Mouse (Mus musculus) frontal cortex, adult 2 months (tissue): ENCODE data around the gene Col13a1. TPM values are rescaled to one million over a fixed set of nuclear protein-coding genes. Genes with fewer than 3 reads are reported as not detected.

Source experiments
- DNase-seq, 2 experiments: peaks; one replicate each; pipeline ENCODE4 v3.0.0; 2022; ENCODE audit warnings: low spot score in 1 of 2; ENCODE audit errors: extremely low spot score in 1 of 2
- polyA plus RNA-seq: library from polyadenylated mRNA; depleted of rRNA; stranded (reverse); fragments of >200 nt; gene quantifications from 2 replicates; pipeline ENCODE4 v1.2.3, GENCODE M21; 2012

The Col13a1 gene
- polyA plus RNA-seq, 1 experiment: 1.3 TPM

- DNase-seq: no peak
These were observed 6.9 kb downstream of the Col13a1 start for GRCm38 (mm10) chr10:61972041-61972440.

GRCm38 (mm10) chr10:61968003-61968553 lies 10.8 kb downstream of the Col13a1 start:
- no peak for DNase-seq

DNA sequence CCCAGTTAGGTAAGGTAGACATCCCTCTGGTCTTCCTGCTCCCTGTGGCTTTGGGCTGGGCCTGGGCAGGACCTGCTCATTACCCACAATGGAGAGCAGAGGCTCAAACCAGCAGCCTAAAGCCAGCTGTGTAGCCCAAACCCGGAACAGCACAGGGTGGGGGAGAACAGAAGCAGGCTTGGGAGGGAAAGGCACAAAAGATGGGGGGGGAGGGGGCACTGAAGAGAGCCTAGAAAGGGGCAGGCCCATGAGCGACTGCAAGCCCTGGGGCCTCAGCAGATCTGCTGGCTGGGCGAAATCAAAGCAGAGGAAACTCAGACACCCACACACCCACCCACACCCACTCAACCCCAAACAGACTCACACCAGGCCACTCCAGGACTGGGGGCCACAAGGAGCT lies 11.7 kb downstream of the Col13a1 start:
- no peak for DNase-seq

DNA sequence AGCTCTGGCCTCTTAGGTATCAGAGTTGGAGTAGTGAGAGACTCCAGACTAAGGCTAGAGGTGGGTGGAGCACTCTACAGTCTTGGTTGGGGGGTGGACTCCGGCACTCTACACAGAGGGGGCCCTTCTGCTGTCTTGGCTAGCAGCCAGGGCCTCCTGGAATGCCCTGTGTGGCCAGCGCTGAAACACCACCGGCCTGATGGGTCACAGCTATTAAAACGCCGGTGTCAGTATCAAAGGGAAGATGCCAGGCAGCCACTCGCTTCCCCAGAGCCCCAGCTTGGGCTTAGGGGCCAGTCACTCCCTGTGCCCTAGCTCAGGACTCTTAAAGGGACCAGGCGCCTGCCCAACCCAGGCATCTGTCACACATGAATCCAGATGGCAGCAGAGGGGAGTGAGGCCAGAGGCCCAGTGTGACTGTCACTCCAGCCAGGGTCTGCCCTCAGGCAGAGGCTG lies 13.5 kb downstream of the Col13a1 start:
- no peak for DNase-seq

DNA sequence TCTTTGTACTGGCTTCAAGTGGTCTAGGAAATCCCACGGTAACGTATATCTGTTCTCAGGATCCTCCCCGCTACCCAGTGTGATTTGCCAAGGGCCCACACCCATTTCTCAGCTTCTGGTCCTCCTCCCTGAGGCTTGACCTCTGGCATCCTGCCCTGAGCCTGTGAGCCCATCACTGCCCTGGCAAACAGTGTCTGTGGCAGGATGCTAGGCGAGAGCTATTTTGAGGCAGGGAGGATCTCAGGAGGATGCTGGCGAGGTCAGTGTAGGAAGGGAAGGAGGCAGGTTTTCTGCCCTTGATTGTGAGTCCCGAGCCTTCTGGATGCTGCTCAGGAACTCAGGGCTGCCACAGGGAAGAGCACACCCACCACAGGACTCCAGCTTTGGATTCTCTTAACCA lies 22.2 kb downstream of the Col13a1 start:
- DNase-seq: no peak

DNA sequence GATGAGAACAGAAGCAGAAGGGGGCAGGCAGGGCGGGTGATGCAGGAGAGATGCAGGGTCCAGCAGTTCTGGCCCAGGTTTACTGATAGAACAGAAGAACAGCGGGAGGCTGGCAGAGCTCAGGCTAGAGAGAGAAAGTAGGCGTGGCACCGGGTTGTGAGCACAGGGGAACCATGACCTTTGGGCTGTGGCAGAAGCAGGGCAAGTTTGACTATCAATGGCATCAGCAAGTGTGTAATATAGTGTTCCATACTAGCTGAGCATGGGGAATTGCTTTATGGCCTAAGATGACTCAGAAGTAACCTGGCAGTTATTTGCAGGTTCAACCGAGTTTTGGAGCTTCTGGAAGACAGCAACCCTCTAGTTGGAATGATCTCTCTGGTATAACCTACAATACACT lies 25.0 kb downstream of the Col13a1 start:
- DNase-seq: no peak

DNA sequence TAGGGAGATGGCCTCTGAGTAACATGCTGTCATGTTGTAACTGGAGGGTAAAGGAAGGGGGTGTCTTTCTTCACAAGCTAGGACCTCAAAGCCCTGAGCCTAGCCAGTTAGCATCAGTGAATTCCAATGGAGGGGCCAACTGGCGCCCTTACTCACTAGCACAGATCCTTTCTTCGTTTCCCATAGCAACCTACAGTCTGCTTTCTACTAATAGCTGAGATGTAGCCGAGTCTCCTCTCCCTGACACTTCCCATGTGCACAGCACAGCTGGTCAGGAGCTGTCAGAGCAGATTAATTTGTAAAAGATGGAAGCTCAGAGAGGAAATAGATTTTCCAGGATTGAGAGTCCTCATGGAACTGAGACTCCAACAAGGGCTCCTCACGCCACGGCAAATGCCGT lies 29.4 kb downstream of the Col13a1 start:
- peak in 1 of 2 experiments; percentile 28 for DNase-seq

- peak in 1 of 2 experiments; percentile 17 for DNase-seq
These were observed 34.5 kb downstream of the Col13a1 start for GRCm38 (mm10) chr10:61944386-61944785.

GRCm38 (mm10) chr10:61943480-61943879 lies 35.4 kb downstream of the Col13a1 start:
- no peak for DNase-seq

DNA sequence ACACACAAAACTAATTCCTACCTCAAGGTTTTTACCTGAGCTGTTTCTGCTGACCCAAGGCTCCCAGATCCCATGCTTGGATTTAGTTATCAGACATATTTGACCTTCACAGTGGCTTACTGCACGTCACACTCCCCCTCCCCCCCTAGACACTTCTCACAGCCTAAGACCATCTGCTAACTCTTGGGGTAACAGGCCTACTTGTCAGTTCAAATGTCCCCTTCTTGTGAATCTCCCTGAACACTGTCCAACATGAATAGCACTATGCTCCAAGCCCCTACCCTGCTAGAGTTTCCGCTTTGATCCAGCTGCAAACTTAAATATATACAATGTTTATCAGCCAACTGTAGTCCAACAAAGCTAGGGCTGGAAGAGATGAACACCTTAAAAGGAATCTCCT lies 36.2 kb downstream of the Col13a1 start:
- no peak for DNase-seq

- DNase-seq: no peak
These were observed 42.4 kb downstream of the Col13a1 start for GRCm38 (mm10) chr10:61936211-61937121.

- no peak for DNase-seq
These were observed 47.2 kb downstream of the Col13a1 start for GRCm38 (mm10) chr10:61931678-61932077.

GRCm38 (mm10) chr10:61929901-61930300 lies 49.0 kb downstream of the Col13a1 start:
- no peak for DNase-seq

DNA sequence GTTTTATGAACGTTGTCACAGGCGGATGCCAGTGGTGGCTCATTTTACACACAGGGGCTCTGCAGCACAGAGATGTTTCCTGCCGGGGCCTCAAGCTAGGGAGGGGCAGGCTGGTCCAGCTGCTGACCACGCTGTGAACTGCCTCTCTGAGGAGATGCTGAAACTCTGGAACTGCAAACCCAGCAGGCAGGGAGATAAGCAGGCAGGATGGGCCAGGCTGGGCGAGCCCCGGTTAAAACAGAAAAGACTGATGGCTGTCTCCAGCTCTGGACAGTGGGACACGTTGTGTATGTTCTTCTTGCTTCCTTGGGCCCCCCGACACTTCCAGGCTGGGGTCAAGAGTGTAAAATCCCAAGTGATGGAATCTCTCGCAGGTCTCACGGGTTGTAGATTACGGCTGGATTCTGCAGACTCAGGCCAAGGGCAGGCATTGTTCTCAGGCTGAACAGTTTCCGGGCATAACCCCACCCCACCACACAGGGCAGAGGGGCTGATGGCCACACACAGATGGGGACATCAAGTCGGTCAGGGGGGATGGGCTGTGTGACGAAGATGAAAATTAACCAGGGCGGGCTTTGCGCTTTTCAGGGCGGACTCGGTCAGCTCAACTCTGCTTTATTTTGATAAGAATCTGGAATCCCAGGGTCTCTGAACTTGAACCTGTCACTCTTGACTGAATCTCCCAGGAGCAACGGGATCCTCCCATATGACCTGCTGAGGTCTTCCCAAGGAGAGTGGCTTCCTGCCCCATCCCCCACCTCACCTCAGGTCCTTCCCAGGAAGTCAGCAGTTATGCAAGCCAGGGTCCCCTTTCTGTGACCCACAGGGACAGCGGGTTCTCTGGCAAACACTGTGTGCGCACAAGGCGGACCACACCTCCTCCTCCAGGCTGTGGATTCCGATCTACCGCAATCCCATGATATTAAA lies 49.9 kb downstream of the Col13a1 start:
- no peak for DNase-seq

GRCm38 (mm10) chr10:61925691-61926090 lies 53.2 kb downstream of the Col13a1 start:
- no peak for DNase-seq

- DNase-seq: no peak
These were observed 58.1 kb downstream of the Col13a1 start for GRCm38 (mm10) chr10:61920655-61921365.

DNA sequence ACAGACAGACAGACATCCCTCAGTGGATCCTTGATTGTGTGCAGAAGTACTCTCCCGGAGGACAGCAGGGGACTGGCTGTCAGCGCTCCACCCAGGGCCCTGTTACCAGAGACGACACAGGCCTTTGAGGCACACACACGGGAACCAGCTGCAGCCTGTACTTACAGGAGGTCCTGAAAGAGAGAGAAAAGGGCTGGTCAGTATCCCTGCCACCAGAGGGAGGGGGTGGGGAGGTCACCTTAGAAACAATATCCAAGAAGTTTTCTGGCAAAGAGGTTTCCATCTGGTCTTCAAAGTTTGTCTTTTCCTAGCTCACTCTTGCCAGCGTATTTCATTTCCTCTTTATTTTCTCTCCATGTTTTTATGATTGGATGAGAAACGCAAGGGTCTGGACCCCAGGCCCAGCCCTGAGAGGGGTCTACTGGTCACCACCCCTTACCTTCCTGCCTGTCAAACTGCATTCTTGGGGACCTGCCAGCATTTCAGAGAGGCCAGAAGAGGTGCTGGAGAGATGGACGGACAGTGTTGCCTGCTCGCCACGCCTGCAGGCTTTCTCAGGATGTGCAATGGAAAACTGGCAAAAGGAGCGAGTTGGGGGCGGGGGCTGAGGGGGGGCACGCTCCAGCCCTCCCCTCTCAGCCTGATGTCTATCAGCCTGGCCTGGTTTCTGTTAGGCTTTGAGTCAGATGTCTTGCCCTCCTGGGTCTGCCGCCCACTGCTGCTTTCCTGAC lies 58.8 kb downstream of the Col13a1 start:
- no peak for DNase-seq

DNA sequence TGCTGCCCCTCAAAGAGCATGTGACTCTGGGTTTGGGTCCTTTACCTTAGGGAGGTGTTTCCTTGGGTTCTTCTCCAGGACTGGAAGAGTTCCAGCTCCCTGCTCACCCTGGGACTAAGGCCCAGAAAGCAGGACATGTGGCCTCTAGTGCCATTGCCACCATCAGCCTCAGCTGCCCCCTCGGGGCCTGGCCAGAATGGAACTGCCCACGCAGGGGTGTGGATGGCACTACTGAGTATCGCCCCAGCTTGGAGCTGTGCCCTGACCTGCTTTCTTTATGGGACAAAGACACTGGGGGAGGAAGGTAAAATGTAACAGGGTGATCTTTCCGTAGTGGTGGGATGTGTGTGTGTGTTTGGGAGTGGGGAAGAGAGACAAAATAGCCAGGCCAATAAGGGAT lies 59.4 kb downstream of the Col13a1 start:
- DNase-seq: no peak

DNA sequence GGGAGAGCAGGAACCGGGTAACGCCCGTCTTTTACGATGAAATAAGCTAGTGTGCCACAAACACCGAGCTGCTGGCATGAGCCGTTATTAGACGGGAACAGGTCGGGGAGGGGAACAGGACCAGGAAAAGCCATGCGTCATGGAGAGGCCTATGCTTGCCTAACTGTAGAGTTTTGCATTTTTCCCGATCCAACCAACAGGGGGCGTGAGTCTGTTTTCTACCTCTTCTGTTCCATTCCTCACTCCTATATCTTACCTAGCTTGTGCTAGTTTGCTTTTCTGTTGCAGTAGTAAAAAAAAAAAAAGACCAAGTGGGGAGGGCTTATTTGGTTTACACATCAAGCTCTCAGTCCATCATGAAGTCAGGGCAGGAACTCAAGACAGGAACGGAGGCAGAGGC lies 61.8 kb downstream of the Col13a1 start:
- DNase-seq: no peak

DNA sequence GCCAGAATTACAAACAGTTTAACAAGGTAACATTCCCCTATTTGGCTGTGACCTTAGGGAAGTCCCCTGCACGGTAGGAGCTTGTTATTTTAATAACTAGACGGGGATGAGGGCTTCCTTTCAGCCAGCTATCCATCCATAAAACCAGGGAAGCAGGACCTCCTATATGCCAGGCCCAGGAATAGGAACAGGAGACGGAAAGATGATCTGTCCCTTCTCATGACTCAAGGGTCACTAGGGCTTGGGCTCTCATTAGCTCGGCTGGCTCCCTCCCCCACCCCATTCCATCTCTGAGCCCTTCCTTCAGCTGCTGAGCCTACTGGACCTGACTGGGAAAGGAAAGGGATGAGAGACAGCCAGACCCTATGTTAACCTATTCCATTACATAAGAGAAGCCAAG lies 67.1 kb downstream of the Col13a1 start:
- no peak for DNase-seq
